Mouse (Mus musculus): ENCODE measurements around the gene Ikzf2. TPM values are rescaled to one million over a fixed set of nuclear protein-coding genes. Genes with fewer than 3 reads are reported as not detected.
A peak's percentile ranks its signal among the peaks of the same experiment; 100 is the strongest.

Ikzf2 gene
- polyA plus RNA-seq, 1 experiment: 2.1 TPM

DNA sequence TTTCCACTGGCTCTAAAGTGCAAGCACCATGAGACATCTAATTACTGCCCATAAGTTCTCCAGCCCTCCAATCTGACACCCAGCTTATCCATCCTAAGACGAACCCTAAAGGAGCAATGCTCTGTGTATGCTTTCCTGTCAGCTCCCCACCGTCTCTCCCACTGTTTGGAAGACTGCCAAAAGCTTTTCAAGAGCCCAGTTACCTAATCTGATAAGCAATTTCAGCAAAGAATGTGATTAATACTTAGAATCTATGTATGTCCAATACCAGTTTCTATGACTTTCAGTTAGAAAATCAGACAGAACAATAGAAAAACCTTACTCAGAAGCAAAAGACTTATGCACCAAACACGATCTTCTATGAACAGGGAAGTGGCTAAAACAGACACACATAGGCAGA lies 82.8 kb downstream of the Ikzf2 start:
- no peak for DNase-seq (ENCODE audit: extremely low spot score in 1 of 2, low spot score in 1 of 2)

- no peak for DNase-seq (ENCODE audit: extremely low spot score in 1 of 2, low spot score in 1 of 2)
These were observed 86.1 kb downstream of the Ikzf2 start for GRCm38 (mm10) chr1:69600954-69601353.

DNA sequence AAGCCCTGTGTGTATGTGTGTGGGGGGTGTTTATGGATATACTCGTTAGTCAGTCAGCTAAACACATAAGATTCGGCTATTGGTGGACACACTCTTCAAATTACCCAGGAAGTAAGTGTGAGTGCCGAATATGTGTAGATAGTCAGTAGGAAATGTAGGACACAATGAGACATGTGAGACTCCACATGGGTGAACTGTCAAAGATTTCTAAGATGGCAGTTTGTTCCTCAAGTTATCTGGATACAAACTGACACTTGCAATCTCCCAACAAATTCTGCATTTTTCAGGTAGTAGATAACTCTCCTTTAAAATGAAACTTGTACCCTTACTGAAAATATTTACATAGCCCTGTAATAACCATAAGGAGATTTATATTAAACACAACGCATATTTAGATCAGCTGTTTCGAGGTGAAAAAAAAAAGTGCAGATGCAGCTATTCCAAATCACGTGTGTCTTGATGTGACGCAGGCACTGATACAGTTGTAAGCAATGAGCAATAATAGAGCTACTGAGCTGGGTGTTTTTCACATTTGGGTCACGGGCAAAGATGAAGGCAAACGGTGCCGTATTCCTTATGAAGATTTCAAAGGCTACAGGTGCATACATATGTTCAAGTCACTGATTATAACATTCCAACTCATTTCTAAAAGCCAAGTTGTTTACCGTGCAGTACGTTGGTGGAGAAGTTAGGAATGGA lies 87.8 kb downstream of the Ikzf2 start:
- DNase-seq (ENCODE audit: extremely low spot score in 1 of 2, low spot score in 1 of 2): no peak

DNA sequence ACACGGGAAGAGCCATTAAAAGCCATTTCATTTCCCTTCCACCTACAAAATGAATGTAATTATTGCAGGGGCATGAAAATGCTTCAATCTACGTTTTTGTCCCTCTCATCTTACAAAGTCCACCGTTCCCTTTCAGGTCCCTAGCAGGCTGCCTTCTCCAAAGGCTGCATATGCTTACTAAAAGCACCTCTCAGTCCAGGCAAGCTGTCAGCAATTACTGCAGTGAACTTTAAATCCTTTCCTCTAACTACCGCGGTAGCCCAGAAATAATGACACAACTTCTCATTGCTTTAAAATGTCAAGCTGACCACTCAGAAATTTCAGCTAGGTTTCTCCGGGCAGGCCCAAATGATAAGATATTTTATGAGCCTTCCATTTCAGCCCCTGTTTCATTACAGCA lies 95.2 kb downstream of the Ikzf2 start:
- DNase-seq (ENCODE audit: extremely low spot score in 1 of 2, low spot score in 1 of 2): no peak

DNA sequence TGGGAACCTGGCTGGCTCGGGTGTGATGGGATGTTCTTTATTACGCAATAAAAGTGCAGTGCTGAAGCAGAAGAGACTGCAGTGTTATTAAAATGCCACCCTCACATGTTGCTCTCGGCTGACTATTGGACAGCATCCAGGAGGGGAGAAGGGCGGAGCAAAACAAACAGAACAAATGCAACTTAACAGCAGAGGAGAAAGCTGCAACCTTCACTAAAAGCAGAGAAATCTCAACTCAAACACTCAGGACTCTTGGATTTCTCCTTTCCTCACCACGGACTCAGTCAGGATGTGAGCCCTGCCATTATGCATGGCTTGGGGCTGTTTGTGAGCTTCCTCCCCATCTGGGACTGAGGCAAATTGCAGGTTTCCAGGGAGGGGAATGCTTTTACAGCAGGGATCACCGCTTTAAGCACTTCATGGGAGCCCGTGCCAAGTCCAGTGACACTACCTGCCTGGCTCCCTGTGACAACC lies 95.7 kb downstream of the Ikzf2 start:
- DNase-seq (ENCODE audit: extremely low spot score in 1 of 2, low spot score in 1 of 2): peak in 1 of 2 experiments; percentile 17

DNA sequence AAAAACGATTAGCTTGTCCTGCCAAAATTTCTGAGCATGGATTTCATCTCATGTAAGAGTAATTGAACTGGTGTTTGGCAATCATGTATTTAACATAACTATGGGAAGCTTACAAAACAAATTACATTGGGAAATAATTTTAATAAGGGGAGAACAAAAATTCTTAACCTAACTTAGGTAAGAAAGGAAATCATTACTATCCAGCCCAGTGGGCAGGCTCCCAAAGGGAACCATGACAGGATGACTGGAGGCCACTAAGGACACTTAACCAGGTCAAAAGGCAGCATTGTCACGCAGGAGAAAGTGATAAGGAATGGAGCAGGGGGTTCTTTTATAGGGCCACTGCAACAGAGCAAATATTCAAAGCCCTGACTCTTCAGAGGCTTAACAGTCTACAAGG lies 101.5 kb downstream of the Ikzf2 start:
- DNase-seq (ENCODE audit: extremely low spot score in 1 of 2, low spot score in 1 of 2): no peak

GRCm38 (mm10) chr1:69583932-69584659 lies 102.9 kb downstream of the Ikzf2 start:
- DNase-seq (ENCODE audit: extremely low spot score in 1 of 2, low spot score in 1 of 2): no peak

- DNase-seq (ENCODE audit: extremely low spot score in 1 of 2, low spot score in 1 of 2): no peak
These were observed 108.1 kb downstream of the Ikzf2 start for GRCm38 (mm10) chr1:69578917-69579316.

- no peak for DNase-seq (ENCODE audit: extremely low spot score in 1 of 2, low spot score in 1 of 2)
These were observed 127.5 kb downstream of the Ikzf2 start for GRCm38 (mm10) chr1:69559443-69560090.

GRCm38 (mm10) chr1:69555636-69556151 lies 131.4 kb downstream of the Ikzf2 start:
- no peak for DNase-seq (ENCODE audit: extremely low spot score in 1 of 2, low spot score in 1 of 2)

GRCm38 (mm10) chr1:69549987-69550386 lies 137.1 kb downstream of the Ikzf2 start:
- no peak for DNase-seq (ENCODE audit: extremely low spot score in 1 of 2, low spot score in 1 of 2)

DNA sequence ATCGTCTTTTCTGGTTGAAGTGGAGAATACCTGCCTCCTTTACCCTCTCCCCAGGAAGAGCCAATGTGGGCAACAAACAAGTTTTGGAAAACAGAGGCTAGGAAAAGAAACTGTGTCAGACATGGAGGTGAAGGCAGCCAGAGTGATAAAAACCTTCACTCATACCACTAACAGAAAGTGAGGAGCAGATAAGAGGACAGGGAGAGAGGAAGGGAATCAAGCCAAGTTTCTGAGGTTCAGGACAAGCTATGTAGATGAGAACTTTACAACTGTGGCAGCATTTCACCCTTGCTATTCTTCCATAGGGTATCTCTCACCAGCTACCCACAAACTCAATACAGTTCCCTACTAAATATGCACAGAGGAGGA lies 141.2 kb downstream of the Ikzf2 start:
- DNase-seq (ENCODE audit: extremely low spot score in 1 of 2, low spot score in 1 of 2): no peak

GRCm38 (mm10) chr1:69545217-69545884 lies 141.7 kb downstream of the Ikzf2 start:
- DNase-seq (ENCODE audit: extremely low spot score in 1 of 2, low spot score in 1 of 2): no peak

DNA sequence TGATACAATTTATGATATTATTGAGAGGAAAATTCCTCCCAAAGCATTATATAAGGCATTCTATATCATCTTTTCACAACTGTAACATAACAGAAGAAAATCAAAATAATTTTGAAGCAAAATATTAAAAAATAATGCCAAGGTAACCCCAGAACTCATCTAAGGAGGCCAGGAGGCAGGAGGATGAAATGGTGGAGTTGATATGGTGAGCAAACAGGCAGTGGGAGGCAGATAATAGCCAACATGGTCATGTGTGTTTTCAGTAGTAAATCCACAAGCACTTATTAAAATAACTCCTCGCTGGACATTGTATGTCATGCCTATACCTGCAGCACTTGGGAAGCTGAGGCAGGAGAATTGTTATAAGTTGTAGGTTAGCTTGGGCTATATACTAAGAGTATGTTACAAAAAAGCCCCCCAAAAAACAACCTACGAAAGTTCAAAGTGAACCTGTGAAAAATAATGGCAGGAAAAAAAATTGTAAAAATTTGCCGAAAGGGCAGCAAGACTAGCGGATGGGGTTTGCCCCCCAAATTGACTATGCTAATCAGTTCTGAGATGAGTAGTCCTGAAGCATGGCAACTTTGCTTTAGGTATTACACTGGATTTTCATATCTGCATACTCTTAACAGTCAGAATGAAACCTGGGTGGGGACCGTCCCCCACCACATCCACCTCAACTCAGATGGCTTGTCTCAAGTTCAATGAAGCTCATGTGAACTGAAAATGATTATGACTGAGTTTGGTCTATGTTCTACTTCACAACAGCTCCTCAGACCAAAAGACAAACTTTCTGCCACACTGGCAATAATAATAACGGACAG lies 143.1 kb downstream of the Ikzf2 start:
- no peak for DNase-seq (ENCODE audit: extremely low spot score in 1 of 2, low spot score in 1 of 2)

GRCm38 (mm10) chr1:69542546-69542945 lies 144.5 kb downstream of the Ikzf2 start:
- DNase-seq (ENCODE audit: extremely low spot score in 1 of 2, low spot score in 1 of 2): no peak

GRCm38 (mm10) chr1:69538663-69539062 lies 148.4 kb downstream of the Ikzf2 start:
- DNase-seq (ENCODE audit: extremely low spot score in 1 of 2, low spot score in 1 of 2): no peak

DNA sequence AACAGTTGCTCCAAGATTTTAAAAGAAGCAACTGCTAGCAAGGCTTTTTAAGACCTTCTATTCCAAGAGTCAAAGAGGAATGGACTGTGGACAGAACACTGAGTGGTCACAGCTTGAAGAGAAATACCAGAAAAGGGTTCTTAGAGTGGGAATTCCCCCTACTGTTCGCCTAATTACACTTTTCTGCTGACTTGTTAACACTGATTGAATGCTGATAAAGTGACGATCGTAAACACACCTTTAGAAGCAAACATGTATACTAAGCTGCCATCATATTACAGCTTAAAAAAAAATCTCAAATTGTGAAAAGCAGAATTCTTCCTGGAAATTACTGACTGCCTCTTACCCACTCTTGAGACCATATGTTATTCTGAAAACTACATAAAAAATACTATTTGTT lies 149.4 kb downstream of the Ikzf2 start:
- DNase-seq (ENCODE audit: extremely low spot score in 1 of 2, low spot score in 1 of 2): no peak

DNA sequence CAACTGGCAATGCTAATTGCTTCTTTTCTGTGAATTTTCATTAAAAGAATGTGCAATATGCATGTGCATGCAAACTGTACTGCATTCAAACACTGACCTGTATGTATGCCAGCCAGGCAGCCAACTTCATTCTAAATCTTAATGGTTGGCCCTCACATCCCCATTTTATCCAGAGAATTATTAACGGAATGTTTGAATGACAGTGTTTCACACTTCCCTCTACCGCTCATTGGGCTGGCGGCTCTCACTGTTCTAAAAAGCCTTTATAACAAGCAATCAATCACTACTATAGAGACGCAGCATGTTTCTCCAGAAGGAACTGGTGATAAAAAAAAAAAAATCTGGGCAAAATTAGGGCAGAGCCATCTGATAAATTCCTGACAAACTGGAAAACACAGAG lies 151.5 kb downstream of the Ikzf2 start:
- no peak for DNase-seq (ENCODE audit: extremely low spot score in 1 of 2, low spot score in 1 of 2)

GRCm38 (mm10) chr1:69533048-69533447 lies 154.0 kb downstream of the Ikzf2 start:
- DNase-seq (ENCODE audit: extremely low spot score in 1 of 2, low spot score in 1 of 2): no peak

DNA sequence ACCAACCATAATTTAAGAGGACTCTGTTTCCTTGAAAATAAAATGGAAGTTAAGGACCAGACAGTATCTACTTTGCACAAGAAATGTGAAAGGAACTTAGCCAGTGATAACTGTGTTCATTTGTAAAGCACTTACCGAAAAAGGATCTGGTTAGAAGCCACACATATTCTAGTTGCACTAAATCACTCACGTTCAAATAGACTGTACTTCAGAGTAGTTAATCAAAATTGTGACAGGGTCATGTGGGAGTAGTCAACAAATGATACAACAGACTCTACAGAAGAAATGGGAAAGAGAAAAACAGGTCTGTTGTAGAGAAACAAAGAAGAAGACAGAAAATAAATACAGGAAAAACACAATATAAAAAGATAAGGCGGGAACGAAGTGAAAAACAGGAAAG lies 158.3 kb downstream of the Ikzf2 start:
- DNase-seq (ENCODE audit: extremely low spot score in 1 of 2, low spot score in 1 of 2): no peak
